Mouse (Mus musculus) heart, postnatal 4 days (tissue): ENCODE measurements around the gene Dgkz. TPM values are rescaled to one million over a fixed set of nuclear protein-coding genes. Genes with fewer than 3 reads are reported as not detected.

ENCODE experiments used
- DNase-seq: peaks from one replicate; pipeline ENCODE4 v3.0.0; 2021
- microRNA-seq, 2 experiments: library from miRNA; unstranded; fragments of <30 nt; microRNA quantifications; one replicate each; pipeline ENCODE4 v1.2.0; 2021 to 2022
- total RNA-seq, 2 experiments: library from RNA; stranded (reverse); gene quantifications; 2 replicates each; pipeline ENCODE4 v1.2.3; 2021

Gene Dgkz
- total RNA-seq, 2 experiments from 2014 or later, result 76.6 to 80.9 TPM

- DNase-seq, result no peak
These were observed 55.5 kb downstream of the Dgkz start for GRCm38 (mm10) chr2:91920130-91920529.

DNA sequence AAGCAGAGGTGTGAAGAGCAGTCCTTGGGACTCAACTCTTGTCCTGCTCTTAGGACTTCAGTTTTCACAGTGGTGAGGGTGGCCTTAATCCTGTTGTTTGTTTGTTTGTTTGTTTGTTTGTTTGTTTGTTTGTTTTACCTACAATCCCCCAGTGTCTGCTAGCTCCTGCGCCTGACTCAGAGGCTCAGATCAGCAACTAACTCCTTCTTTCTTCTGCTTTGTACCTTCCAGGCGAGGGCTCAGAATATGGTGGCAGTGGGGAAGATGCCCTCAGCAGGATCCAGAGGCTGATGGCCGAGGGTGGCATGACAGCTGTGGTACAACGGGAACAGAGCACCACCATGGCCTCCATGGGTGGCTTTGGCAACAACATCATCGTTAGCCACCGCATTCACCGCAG lies 58.6 kb downstream of the Dgkz start:
- no peak for DNase-seq

- DNase-seq, result no peak
These were observed 59.2 kb downstream of the Dgkz start for GRCm38 (mm10) chr2:91916346-91916977.

DNA sequence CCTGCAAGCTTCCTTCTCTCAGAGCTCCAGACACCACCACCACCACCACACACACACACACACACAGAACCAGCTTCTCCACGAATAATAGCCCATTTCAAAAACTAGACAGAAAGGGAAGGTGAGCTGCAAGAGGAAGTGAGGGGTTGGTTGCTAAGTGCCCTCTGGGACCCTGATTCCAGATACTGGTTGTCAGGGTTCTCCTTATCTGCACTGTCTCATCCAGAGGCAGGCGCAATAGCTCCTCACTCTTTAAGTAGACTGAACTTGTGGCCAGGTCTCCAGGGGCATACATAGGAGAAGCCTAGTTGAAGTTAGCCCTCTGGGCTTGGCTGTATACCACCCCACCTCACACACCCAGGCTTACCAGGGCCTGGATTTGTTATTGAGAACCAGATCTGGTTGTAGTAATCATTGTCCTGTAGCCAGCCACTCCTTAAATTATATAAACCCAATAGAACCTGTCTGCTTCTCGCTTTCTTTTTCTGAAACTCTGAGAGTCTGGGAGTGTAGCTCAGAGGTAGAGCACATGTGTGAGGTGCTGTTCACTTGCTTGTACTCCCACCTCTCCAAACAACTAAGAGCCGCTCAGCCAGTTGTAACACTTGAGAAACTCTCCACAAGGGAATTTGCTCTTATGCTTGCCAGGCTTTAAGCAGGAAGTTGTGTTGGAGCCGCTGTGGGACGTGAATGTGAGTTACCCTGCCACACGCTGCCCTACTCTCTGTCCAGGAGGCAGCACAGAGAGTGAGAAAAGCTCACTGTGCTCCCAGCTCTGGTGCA lies 62.1 kb downstream of the Dgkz start:
- no peak for DNase-seq

DNA sequence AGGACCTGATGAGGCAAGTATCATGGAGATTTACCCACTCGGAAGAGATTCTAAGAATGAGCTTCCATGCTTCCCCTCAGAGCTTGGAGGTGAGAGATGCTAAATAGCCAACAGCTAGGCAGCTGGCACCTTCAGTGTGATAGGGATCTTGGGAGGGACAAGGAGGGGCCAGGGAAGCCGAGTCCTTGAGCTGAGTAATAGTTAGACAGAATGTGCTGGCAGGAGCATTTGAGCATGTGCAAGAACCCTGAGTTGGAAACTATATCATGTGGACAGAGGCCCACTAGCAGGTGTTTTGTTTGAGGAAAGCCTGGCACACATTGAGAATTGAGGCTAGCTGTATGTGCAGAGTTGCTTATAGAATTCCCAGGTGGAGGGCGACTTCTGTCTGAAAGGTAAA lies 63.0 kb downstream of the Dgkz start:
- no peak for DNase-seq

DNA sequence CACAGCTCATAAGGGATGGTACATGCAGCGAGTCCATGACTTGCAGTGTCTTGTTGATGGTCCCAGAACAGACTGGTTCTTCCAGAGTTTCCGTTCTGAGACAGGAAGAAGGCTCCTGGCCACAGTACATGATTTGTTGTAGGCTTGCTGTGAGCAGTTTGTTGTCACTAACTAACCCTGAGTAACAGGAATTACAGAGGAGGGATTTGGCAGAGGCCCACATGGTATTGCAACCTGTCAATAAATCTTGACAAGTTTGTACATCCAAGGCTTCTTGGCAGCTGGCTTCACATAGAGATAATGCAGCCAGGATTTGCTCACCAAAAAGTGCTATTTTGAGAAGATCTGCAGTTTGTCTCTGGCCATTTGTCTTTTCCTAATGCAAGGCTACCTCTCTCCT lies 69.5 kb downstream of the Dgkz start:
- no peak for DNase-seq

- peak; percentile 37 for DNase-seq
These were observed 70.9 kb downstream of the Dgkz start for GRCm38 (mm10) chr2:91904618-91905307.

GRCm38 (mm10) chr2:91903171-91903925 lies 72.3 kb downstream of the Dgkz start:
- DNase-seq, result no peak

DNA sequence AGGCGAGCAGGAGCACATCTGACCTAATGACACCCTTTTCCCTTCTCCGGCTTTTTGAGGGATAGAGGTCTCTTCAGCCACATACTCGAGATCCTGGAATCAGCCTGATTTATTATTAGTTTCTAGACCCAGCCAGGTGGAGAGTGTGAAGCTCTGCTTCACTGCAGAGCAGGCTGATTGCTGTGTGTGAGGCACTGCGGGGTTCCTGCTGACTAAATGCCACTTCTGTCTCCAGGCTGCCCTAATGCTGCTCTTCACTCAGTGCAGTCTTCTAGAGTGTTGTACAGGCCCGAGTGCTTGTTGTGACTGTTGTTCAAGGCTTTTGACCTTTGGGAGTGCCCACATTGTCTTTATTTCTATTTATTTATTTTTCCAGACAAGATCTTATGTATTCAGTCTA lies 73.3 kb downstream of the Dgkz start:
- DNase-seq, result no peak

GRCm38 (mm10) chr2:91900431-91900830 lies 75.2 kb downstream of the Dgkz start:
- no peak for DNase-seq

DNA sequence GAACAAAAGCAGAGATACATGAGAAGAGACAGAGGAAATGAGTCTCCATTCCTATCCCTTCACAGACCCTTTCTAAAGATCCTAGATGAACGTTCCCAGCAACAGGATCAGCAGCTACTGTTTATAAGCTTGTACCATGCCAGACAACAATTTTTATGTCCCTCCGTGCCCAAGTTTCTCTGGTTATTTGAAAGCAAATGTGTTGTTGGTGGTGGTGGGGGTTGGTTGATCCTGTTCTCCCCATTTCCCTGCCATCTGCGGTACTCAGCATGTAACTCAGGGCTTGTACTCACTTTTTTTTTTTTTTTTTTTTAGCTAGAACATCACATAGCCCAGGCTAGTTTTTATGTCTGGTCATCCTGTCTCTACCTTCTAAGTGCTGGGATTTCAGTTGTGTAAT lies 76.5 kb downstream of the Dgkz start:
- no peak for DNase-seq

GRCm38 (mm10) chr2:91897968-91898367 lies 77.7 kb downstream of the Dgkz start:
- no peak for DNase-seq

GRCm38 (mm10) chr2:91895401-91895800 lies 80.3 kb downstream of the Dgkz start:
- no peak for DNase-seq

GRCm38 (mm10) chr2:91894716-91895115 lies 80.9 kb downstream of the Dgkz start:
- no peak for DNase-seq

GRCm38 (mm10) chr2:91884616-91885015 lies 91.0 kb downstream of the Dgkz start:
- no peak for DNase-seq

- DNase-seq, result no peak
These were observed 91.7 kb downstream of the Dgkz start for GRCm38 (mm10) chr2:91883961-91884360.

Small RNAs within 50 kb of the gene (microRNA-seq; reads per million reads assigned to microRNA genes)
- 0 to 0.41 reads per million in 2 experiments for gene Mir6999

Other genes starting within 250 kb of the Dgkz start
- gene Ambra1, start 245.7 kb downstream of the Dgkz start, total RNA-seq, result 10 to 100 TPM; 21.3 to 22.1 TPM
- not detected for gene Chrm4, start 48.6 kb downstream of the Dgkz start, total RNA-seq
- gene Mdk, start 43.6 kb downstream of the Dgkz start, total RNA-seq, result 100 to 1,000 TPM; 102 to 110 TPM
- gene Gm9821, start 30.2 kb downstream of the Dgkz start, total RNA-seq, result not detected
- 10 to 100 TPM; 16.9 to 18.5 TPM for gene Creb3l1, start 48.6 kb upstream of the Dgkz start, total RNA-seq
- 10 to 100 TPM; 38.1 to 41.5 TPM for gene Phf21a, start 117.3 kb upstream of the Dgkz start, total RNA-seq